Mouse (Mus musculus): ENCODE results near the gene Rnf115. TPM values are rescaled to one million over a fixed set of nuclear protein-coding genes. Genes with fewer than 3 reads are reported as not detected.

Rnf115 gene
- polyA plus RNA-seq, 1 experiment from 2014 or later, result 59.8 TPM

DNA sequence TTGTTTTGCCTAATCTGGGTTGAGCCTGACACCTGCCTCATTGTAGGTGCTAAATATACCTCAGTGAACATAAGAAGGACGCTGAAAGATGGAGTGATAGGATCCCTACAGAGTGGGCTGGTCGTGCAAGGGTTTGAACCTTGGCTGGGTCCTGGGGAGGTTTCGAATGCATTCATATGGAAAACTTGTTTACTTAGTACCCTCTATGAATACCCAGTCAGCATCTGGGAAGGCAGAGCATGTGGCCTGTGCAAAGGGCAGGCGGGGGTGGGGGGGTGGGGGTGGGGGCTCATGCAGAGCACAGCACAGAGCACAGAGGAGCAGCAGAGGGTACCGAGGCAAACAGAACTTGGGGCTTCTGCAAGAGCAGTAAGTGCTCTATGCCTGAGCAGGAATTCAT lies 105.5 kb downstream of the Rnf115 start:
- H3K4me2 ChIP-seq (ENCODE audit: low read length), result no peak overlapping the region
- no peak overlapping the region for H3K4me3 ChIP-seq (replicated peaks; ENCODE audit: low read length)
- H3K9me3 ChIP-seq (ENCODE audit: control insufficient read depth, low read length), result no peaks in the 10 kb centered on the region
- whole genome bisulfite sequencing, result 40% methylated on average over 5 of the region's 5 CpGs
- peaks cover 4% of the 10 kb centered on the region; the same call in 1 of the 2 replicates for H3K4me1 ChIP-seq (replicated peaks; ENCODE audit: control insufficient read depth, insufficient read depth, low read length)
- H3K36me3 ChIP-seq (ENCODE audit: control insufficient read depth, insufficient read depth), result no peaks in the 10 kb centered on the region
- ATAC-seq, result no peak
- H3K27me3 ChIP-seq (replicated peaks; ENCODE audit: control insufficient read depth, insufficient read depth, low read length), result no peaks in the 10 kb centered on the region
- H3K27ac ChIP-seq (ENCODE audit: low read length), result no peak overlapping the region
- H3K9ac ChIP-seq (replicated peaks; ENCODE audit: low read depth, low read length), result no peak overlapping the region

DNA sequence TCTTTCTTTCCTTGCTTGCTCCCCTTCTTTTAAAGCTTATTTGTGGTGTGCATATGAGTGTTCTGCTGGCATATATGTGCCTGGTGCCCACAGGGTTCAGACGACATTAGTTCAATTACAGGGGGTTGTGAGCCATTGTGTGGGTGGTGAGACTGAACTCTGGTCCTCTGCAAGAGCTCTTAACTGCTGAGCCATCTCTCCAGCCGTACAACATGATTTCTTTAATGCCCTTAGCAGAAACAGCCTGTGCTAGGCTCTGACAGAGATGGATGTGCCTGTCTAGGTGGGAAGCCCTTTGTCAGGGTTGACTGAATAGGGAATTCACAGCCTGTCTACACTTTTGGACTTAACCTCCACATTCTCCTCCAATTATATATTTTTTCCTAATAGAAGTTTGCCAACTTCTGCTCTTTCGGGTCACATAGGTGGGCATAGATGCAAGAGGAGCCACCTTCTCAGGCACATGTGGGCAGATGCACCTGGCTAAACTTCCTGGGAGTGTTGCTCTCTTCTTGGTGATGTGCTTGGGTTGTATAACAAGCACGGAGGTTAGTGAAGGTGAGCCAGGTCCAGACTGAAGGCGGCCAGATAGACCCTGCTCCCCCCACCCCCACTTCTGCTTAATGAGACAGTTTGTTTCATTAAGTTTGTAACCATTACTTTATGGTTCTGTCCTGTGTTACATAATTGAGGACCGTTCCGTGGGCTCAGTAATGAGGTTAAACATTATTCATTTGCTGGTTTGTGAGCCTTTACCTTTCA lies 107.3 kb downstream of the Rnf115 start:
- WGBS, result 85% methylated on average over 7 of the region's 7 CpGs

DNA sequence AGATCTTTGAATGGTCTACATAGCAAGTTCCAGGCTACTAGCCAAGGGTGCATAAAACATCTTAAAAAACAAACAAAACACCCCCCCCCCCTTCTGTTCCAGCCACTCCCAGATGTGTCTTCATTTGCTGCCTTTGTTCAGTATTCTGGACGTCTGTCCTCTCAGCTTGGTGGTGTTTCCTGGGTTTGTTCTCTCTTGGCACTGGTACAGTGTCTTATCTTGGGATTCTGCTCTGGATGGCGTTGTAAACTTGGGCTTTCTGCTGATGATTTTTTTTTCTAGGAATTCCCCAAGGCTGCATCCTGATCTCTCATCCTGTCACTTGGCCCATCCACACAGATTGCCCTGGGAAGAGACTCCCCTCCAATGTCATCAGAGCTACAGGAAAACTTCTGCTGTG lies 109.0 kb downstream of the Rnf115 start:
- 60% methylated on average over 2 of the region's 2 CpGs for WGBS
- Histone ChIP-seq H3K9ac (replicated peaks; ENCODE audit: low read depth, low read length) (no peak overlapping the region), H3K9me3 (ENCODE audit: control insufficient read depth, low read length) (no peaks in the 10 kb centered on the region), H3K4me2 (ENCODE audit: low read length) (no peak overlapping the region), H3K4me3 (replicated peaks; ENCODE audit: low read length) (no peak overlapping the region), H3K27ac (ENCODE audit: low read length) (no peak overlapping the region), H3K4me1 (replicated peaks; ENCODE audit: control insufficient read depth, insufficient read depth, low read length) (no peaks in the 10 kb centered on the region), H3K36me3 (ENCODE audit: control insufficient read depth, insufficient read depth) (no peaks in the 10 kb centered on the region), H3K27me3 (replicated peaks; ENCODE audit: control insufficient read depth, insufficient read depth, low read length) (no peaks in the 10 kb centered on the region)
- no peak for ATAC-seq

More for the DNA sequence above, 107.3 kb downstream of the Rnf115 start:
- no peaks in the 10 kb centered on the region for H3K36me3 ChIP-seq (ENCODE audit: control insufficient read depth, insufficient read depth)
- no peak overlapping the region for H3K4me3 ChIP-seq (replicated peaks; ENCODE audit: low read length)
- no peaks in the 10 kb centered on the region for H3K9me3 ChIP-seq (ENCODE audit: control insufficient read depth, low read length)
- H3K27ac ChIP-seq (ENCODE audit: low read length), result no peak overlapping the region
- no peak for ATAC-seq
- H3K27me3 ChIP-seq (replicated peaks; ENCODE audit: control insufficient read depth, insufficient read depth, low read length), result no peaks in the 10 kb centered on the region
- H3K9ac ChIP-seq (replicated peaks; ENCODE audit: low read depth, low read length), result no peak overlapping the region
- H3K4me2 ChIP-seq (ENCODE audit: low read length), result no peak overlapping the region
- no peaks in the 10 kb centered on the region for H3K4me1 ChIP-seq (replicated peaks; ENCODE audit: control insufficient read depth, insufficient read depth, low read length)

DNA sequence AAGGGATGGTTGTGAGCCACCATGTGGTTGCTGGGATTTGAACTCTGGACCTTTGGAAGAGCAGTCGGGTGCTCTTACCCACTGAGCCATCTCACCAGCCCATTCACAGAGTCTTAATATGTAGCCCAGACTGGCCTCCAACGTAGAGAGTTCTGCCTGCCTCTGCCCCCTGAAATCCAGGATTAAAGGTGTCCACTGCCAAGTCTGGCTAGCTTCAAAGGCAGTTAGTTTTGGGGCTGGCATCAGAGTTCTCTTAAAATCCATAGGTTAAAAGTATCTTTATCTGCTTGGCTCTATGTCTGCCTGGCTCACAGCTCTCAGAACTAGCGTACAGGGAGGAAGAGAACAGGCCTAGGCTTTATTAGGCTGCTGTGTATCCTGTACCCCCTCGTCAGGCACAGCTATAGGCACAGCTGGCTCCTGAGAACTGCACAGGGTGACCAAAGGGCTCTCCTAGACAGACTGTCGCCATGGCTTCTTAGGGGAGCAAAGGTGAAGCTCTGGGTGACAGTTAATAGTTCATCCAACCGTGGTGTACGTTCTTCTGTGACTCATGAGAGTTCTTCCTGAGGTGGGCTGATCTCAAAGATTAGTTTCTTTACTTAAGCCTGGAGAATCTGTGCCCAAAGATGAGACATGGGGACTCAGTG lies 111.7 kb downstream of the Rnf115 start:
- ATAC-seq, result no peak
- H3K4me3 ChIP-seq (replicated peaks; ENCODE audit: low read length), result no peak overlapping the region
- no peaks in the 10 kb centered on the region for H3K27me3 ChIP-seq (replicated peaks; ENCODE audit: control insufficient read depth, insufficient read depth, low read length)
- no peaks in the 10 kb centered on the region for H3K9me3 ChIP-seq (ENCODE audit: control insufficient read depth, low read length)
- H3K4me2 ChIP-seq (ENCODE audit: low read length), result no peak overlapping the region
- H3K9ac ChIP-seq (replicated peaks; ENCODE audit: low read depth, low read length), result no peak overlapping the region
- H3K27ac ChIP-seq (ENCODE audit: low read length), result no peak overlapping the region
- no peaks in the 10 kb centered on the region for H3K36me3 ChIP-seq (ENCODE audit: control insufficient read depth, insufficient read depth)
- no peaks in the 10 kb centered on the region for H3K4me1 ChIP-seq (replicated peaks; ENCODE audit: control insufficient read depth, insufficient read depth, low read length)
- WGBS, result 86% methylated on average over 7 of the region's 7 CpGs

Other genes with a start within 250 kb of the Rnf115 start
- gene Hfe2, start 202.5 kb upstream of the Rnf115 start, polyA plus RNA-seq (2015; fragmentation: Nextera tagmentation; extraction: Ambion mirVana), result 0.66 and 1.1 TPM in 2 replicates
- 63.4 and 75.9 TPM in 2 replicates for gene Txnip, start 169.7 kb upstream of the Rnf115 start, polyA plus RNA-seq (2015; fragmentation: Nextera tagmentation; extraction: Ambion mirVana)
- gene Gm16253, start 150.7 kb upstream of the Rnf115 start, polyA plus RNA-seq (2015; fragmentation: Nextera tagmentation; extraction: Ambion mirVana), result 1.6 and 1.8 TPM in 2 replicates
- 38.7 and 43.1 TPM in 2 replicates for gene Polr3gl, start 133.5 kb upstream of the Rnf115 start, polyA plus RNA-seq (2015; fragmentation: Nextera tagmentation; extraction: Ambion mirVana)
- 16.2 and 21.9 TPM in 2 replicates for gene Ankrd34a, start 131.0 kb upstream of the Rnf115 start, polyA plus RNA-seq (2015; fragmentation: Nextera tagmentation; extraction: Ambion mirVana)
- 6.3 and 7.5 TPM in 2 replicates for gene Lix1l, start 126.5 kb upstream of the Rnf115 start, polyA plus RNA-seq (2015; fragmentation: Nextera tagmentation; extraction: Ambion mirVana)
- 123 and 132 TPM in 2 replicates for gene Rbm8a, start 97.7 kb upstream of the Rnf115 start, polyA plus RNA-seq (2015; fragmentation: Nextera tagmentation; extraction: Ambion mirVana)
- 55.1 and 61.6 TPM in 2 replicates for gene Pex11b, start 92.3 kb upstream of the Rnf115 start, polyA plus RNA-seq (2015; fragmentation: Nextera tagmentation; extraction: Ambion mirVana)
- gene Gm42957, start 92.2 kb upstream of the Rnf115 start, polyA plus RNA-seq (2015; fragmentation: Nextera tagmentation; extraction: Ambion mirVana), result 0.10 and 0.13 TPM in 2 replicates
- gene Itga10, start 82.1 kb upstream of the Rnf115 start, polyA plus RNA-seq (2015; fragmentation: Nextera tagmentation; extraction: Ambion mirVana), result 0.75 and 1.3 TPM in 2 replicates
- 1.2 and 3.5 TPM in 2 replicates for gene Ankrd35, start 57.5 kb upstream of the Rnf115 start, polyA plus RNA-seq (2015; fragmentation: Nextera tagmentation; extraction: Ambion mirVana)
- gene Pias3, start 31.3 kb upstream of the Rnf115 start, polyA plus RNA-seq (2015; fragmentation: Nextera tagmentation; extraction: Ambion mirVana), result 24.3 and 32.6 TPM in 2 replicates
- gene Nudt17, start 19.1 kb upstream of the Rnf115 start, polyA plus RNA-seq (2015; fragmentation: Nextera tagmentation; extraction: Ambion mirVana), result 4.8 and 6.2 TPM in 2 replicates
- gene Polr3c, start within 50 bp of the Rnf115 start, polyA plus RNA-seq (2015; fragmentation: Nextera tagmentation; extraction: Ambion mirVana), result 32.2 and 33.9 TPM in 2 replicates
- gene Pdzk1, start 101.6 kb downstream of the Rnf115 start, polyA plus RNA-seq (2015; fragmentation: Nextera tagmentation; extraction: Ambion mirVana), result 0.11 and 0.20 TPM in 2 replicates
- gene Cd160, start 101.7 kb downstream of the Rnf115 start, polyA plus RNA-seq (2015; fragmentation: Nextera tagmentation; extraction: Ambion mirVana), result 0.08 and 0.22 TPM in 2 replicates
- 2.9 and 3.6 TPM in 2 replicates for gene Gja5, start 177.0 kb downstream of the Rnf115 start, polyA plus RNA-seq (2015; fragmentation: Nextera tagmentation; extraction: Ambion mirVana)
- gene Gpr89, start 177.7 kb downstream of the Rnf115 start, polyA plus RNA-seq (2015; fragmentation: Nextera tagmentation; extraction: Ambion mirVana), result 33.1 and 43.7 TPM in 2 replicates
- not detected in 2 replicates for gene Gja8, start 198.4 kb downstream of the Rnf115 start, polyA plus RNA-seq (2015; fragmentation: Nextera tagmentation; extraction: Ambion mirVana)

Measured in forebrain, embryonic 16.5 days (tissue).